Mouse (Mus musculus) monocyte, adult 5-6 weeks (primary cell): ENCODE results near the gene Cym. TPM values are rescaled to one million over a fixed set of nuclear protein-coding genes. Genes with fewer than 3 reads are reported as not detected.

Experiments
- ATAC-seq: fragments of 153-309, 156-312 bp; replicated peaks from 2 replicates; pipeline ENCODE4 v1.8.0; 2017; ENCODE audit warnings: mild to moderate bottlenecking; ENCODE audit not compliant: low TSS enrichment, insufficient number of reproducible peaks, severe bottlenecking, poor library complexity, low FRiP score
- total RNA-seq: library from RNA; stranded (forward); fragments of 200-1000, 200-491, 200-594 nt; gene quantifications from 3 replicates; pipeline ENCODE4 v1.2.3, GENCODE M21; 2017

Cym gene
- total RNA-seq, 1 experiment from 2014 or later: not detected

GRCm38 (mm10) chr3:107229822-107230221, 8.3 kb upstream of the Cym start:
- ATAC-seq: no peak

- ATAC-seq: no peak
Measured at GRCm38 (mm10) chr3:107229221-107229620, 7.7 kb upstream of the Cym start.

GRCm38 (mm10) chr3:107225820-107226219, 4.3 kb upstream of the Cym start:
- no peak for ATAC-seq

- ATAC-seq: no peak
Measured at GRCm38 (mm10) chr3:107223230-107223629, 1.7 kb upstream of the Cym start.

GRCm38 (mm10) chr3:107218572-107218971, 3.0 kb downstream of the Cym start:
- no peak for ATAC-seq

GRCm38 (mm10) chr3:107217101-107217480, 4.4 kb downstream of the Cym start:
- ATAC-seq: no peak

- no peak for ATAC-seq
Measured at GRCm38 (mm10) chr3:107216400-107217100, 5.0 kb downstream of the Cym start.

- ATAC-seq: no peak
Measured at GRCm38 (mm10) chr3:107214606-107215005, 6.9 kb downstream of the Cym start.

GRCm38 (mm10) chr3:107207625-107208253, 13.8 kb downstream of the Cym start:
- ATAC-seq: no peak

GRCm38 (mm10) chr3:107206490-107207150, 14.9 kb downstream of the Cym start:
- ATAC-seq: no peak

GRCm38 (mm10) chr3:107205994-107206393, 15.5 kb downstream of the Cym start:
- no peak for ATAC-seq

- ATAC-seq: no peak
Measured at GRCm38 (mm10) chr3:107205170-107205569, 16.4 kb downstream of the Cym start.

- no peak for ATAC-seq
Measured at GRCm38 (mm10) chr3:107204413-107204812, 17.1 kb downstream of the Cym start.

- ATAC-seq: no peak
Measured at GRCm38 (mm10) chr3:107201310-107202180, 20.0 kb downstream of the Cym start.

- no peak for ATAC-seq
Measured at GRCm38 (mm10) chr3:107188226-107188899, 33.2 kb downstream of the Cym start.

- no peak for ATAC-seq
Measured at GRCm38 (mm10) chr3:107187022-107187421, 34.5 kb downstream of the Cym start.

GRCm38 (mm10) chr3:107185597-107185996, 35.9 kb downstream of the Cym start:
- no peak for ATAC-seq

GRCm38 (mm10) chr3:107183178-107183577, 38.4 kb downstream of the Cym start:
- no peak for ATAC-seq

GRCm38 (mm10) chr3:107182756-107183155, 38.8 kb downstream of the Cym start, which contains the start of gene Kcna10:
Kcna10 (plus strand) TSS chr3:107183056.
- no peak for ATAC-seq
